Mouse (Mus musculus) embryonic fibroblast, embryonic 13.5 days (primary cell): Measurements from ENCODE around the gene Ppid. TPM values are rescaled to one million over a fixed set of nuclear protein-coding genes. Genes with fewer than 3 reads are reported as not detected.

Experiments used
- H3K27ac ChIP-seq: 2 replicates; pipeline ENCODE4 v1.5.1; 2012; ENCODE audit warnings: low read length, control low read depth, inconsistent platforms; ENCODE audit not compliant: insufficient read depth
- H3K4me1 ChIP-seq: 2 replicates; pipeline ENCODE4 v1.6.1; 2011; ENCODE audit warnings: low read length; ENCODE audit not compliant: control insufficient read depth, insufficient read depth
- H3K4me3 ChIP-seq: 2 replicates; pipeline ENCODE4 v1.5.1; 2011; ENCODE audit warnings: mild to moderate bottlenecking, control low read depth, low read length; ENCODE audit not compliant: insufficient read depth
- CTCF ChIP-seq: IDR thresholded peaks from 2 replicates; pipeline ENCODE4 v1.5.1; 2011; ENCODE audit warnings: mild to moderate bottlenecking, control low read depth, low read length, moderate library complexity, borderline replicate concordance; ENCODE audit not compliant: insufficient read depth
- POLR2A ChIP-seq: IDR thresholded peaks from 2 replicates; pipeline ENCODE4 v1.6.1; 2011; ENCODE audit warnings: low read depth, mild to moderate bottlenecking, control low read depth, low read length, moderate library complexity
- polyA plus RNA-seq: library from polyadenylated mRNA; stranded (reverse); fragments of >200 nt; gene quantifications from 2 replicates; pipeline ENCODE4 v1.2.4, GENCODE M21; 2011; ENCODE audit warnings: low read depth; ENCODE audit not compliant: missing spikeins, insufficient read length

The Ppid gene
- polyA plus RNA-seq, 1 experiment, result 113 TPM

- TF ChIP-seq POLR2A, result no peak
- peak; percentile 71 for TF ChIP-seq CTCF
- no peak overlapping the region for H3K27ac ChIP-seq
- H3K4me1 ChIP-seq, result no peaks in the 10 kb centered on the region
- no peak overlapping the region for H3K4me3 ChIP-seq
Measured at GRCm38 (mm10) chr3:79586804-79587203, 4.3 kb upstream of the Ppid start.

DNA sequence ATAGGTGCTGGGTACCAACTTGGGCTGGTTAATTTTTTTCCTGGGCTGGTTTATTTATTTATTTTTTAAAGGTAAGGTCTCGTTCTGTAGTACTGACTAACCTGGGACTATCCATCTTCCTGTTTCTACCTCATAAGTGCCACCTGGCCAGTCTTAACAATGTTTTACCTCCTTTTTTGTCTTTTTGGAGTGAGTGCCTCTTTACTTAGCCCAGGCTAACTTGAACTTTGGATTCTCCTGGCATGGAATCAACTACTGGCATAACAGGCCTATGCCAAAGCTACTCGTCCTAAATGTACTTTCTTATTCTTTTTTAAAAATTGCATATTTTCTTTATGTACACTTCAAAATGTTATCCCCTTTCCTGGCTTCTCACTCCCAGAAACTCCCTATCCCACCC, 1.5 kb upstream of the Ppid start:
- Histone ChIP-seq H3K4me1 (peaks cover 4% of the 10 kb centered on the region), H3K4me3 (no peak overlapping the region), H3K27ac (no peak overlapping the region)
- TF ChIP-seq CTCF, result no peak
- TF ChIP-seq POLR2A, result no peak

DNA sequence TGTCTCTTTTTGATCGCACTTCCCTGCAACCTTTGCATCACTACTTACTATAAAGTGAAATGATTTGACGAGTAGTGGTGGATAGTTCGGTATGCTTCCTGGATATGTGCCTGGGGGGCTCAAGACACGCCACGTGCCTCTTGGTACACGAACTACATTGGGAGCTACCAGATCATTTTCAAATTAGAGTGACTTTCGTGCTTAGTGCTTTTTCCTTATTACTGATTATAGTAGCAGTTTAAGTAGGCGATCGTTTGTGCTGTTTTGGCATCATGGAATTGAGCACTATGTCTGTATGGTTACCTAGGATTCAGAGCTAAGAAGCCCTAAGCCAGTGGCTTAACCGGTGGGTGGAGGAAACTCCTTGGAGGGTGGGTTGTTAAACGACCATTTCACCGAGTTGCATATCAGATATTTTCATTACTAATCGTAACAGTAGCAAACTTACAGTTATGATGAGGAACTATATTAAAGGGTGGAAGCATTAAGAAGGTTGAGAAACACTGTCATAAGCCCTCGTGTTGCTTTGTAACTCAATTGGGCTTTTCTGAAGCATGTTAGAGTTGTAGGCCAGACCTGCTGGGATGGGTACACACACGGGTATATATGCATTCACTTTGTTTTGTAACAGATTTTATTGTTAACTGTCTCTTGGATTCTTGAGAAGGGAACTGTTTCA, 790 bp downstream of the Ppid start:
- Histone ChIP-seq H3K4me3 (peak overlapping the region; percentile 92), H3K4me1 (peaks cover 4% of the 10 kb centered on the region), H3K27ac (peak overlapping the region; percentile 48)
- no peak for TF ChIP-seq POLR2A
- TF ChIP-seq CTCF, result no peak

DNA sequence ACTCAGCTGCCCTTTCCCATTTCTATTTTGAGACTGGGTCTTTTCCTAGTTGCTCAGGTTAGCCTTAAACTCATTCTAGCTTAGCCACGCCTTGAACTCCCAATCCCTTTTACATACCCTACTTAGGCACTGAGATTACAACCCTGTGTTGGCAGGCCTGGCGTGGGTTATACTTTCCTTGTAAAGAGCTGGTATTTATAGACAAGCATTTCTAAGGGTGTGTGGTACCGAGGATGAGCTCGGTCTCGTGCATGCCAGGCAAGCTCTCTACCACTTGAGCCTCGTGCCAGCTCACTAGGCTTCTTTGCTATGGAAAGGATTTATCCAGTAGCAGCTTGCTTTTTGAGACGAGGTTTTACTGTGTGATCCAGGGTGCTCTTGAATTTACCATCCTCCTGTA, 4.3 kb downstream of the Ppid start:
- Histone ChIP-seq H3K4me3 (no peak overlapping the region), H3K4me1 (peaks cover 4% of the 10 kb centered on the region), H3K27ac (no peak overlapping the region)
- TF ChIP-seq CTCF (no peak), POLR2A (no peak)

DNA sequence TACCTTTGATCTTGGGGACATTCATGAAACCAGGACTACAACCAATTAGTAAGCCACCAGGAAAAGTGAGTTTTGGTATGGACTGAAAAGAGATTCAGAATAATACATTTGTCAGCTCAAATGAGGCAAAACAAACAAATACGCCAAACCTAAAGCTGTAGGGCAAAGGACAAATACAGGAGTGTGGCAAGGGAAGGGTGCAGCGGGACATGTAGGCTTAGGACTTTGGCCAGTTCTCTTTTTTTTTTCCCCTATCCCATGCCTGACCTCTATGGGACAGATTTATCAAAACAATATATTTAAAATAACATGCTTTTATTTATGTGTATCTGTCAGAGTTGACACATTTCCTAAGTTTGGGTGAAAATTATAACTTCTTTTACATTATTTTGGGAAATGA, 18.7 kb downstream of the Ppid start:
- no peak overlapping the region for H3K4me3 ChIP-seq
- H3K4me1 ChIP-seq, result no peaks in the 10 kb centered on the region
- H3K27ac ChIP-seq, result no peak overlapping the region
- TF ChIP-seq POLR2A (no peak), CTCF (no peak)

- TF ChIP-seq POLR2A (no peak), CTCF (no peak)
- no peaks in the 10 kb centered on the region for H3K4me1 ChIP-seq
- peak overlapping the region; percentile 81 for H3K4me3 ChIP-seq
- no peak overlapping the region for H3K27ac ChIP-seq
Measured at GRCm38 (mm10) chr3:79627484-79628181, 36.5 kb downstream of the Ppid start.

DNA sequence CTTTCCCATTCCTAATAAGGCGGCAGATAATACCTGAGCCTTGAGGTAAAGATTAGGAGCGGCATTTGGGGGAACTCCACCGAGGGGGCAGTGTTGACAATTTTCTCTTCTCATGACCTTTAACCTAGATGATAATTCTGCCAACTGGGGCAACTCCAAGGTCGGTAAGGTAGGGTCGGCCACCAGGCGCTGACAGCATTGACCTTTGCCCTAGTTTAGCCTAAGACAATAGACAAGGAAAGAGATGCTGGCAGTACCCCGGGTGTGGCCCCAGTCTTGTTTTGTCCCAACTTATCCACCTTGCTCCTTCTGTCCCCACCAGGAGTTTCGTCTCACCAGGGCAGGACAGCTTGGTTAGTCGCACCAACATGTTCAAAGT, 37.0 kb downstream of the Ppid start:
- H3K4me3 ChIP-seq, result peak overlapping the region; percentile 81
- H3K27ac ChIP-seq, result no peak overlapping the region
- no peaks in the 10 kb centered on the region for H3K4me1 ChIP-seq
- TF ChIP-seq POLR2A (no peak), CTCF (no peak)

DNA sequence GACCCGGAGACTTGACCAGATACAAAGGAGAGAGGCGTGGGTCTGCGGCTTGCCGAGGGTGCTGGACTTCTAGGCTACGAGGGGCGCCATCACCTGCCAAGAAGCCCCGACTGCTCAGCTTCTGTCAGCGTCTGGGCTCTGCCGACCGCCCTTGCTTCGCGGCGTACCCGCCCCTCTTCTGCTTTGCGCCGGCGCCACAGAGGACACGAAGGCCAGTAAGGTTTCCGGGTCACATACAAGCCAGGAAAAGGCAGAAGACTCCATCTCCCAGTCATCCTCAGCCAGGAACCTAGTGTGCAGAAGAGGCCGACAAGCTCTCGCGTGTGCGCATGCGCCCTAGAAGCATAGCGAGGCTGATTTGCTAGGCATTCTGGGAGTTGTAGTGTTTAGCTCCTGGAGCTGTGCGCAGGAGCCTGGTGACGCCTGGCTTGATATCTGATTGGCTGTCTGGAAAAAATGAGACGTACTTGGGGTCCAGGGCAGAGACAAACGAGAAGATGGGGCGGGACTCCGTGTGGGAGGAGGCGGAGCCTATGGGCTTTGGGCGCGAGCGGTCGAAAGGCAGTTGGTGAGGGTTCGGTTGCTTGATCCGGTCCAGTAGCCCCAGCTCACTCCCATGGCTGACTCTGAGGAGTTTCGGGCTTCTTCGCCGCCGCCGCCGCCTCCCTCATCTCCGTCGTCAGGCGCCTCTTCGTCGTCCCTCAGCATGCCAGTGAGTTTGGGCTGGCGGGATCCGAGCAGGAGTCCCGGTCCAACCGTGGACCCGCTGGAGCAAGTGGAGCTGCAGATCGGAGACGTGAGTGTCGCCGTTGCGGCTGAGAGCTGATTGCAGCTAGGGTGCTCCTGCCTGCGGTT, 37.6 kb downstream of the Ppid start, which contains the start of gene 4930579G24Rik:
Gene 4930579G24Rik, plus strand, starts transcription at position 519 of the 855 bp plus-strand sequence.
- TF ChIP-seq POLR2A, result peak; percentile 91
- TF ChIP-seq CTCF, result no peak

DNA sequence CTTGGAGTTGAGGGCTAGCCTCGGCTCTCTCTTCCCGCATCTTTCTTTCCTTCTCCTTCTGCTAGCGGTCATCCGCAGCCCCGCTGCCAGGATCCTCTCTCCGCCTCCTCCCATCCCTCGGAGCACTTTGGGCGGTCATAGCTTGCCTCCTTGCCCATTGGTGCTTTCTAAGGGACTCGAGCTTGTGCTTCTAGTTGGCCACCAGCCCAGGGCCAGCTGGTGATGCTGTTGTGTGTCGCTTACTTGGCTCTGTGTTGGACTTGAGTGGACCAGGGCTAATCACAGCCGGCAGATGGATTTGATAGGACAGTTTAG, 38.2 kb downstream of the Ppid start, which contains the start of gene Etfdh:
Gene Etfdh, minus strand, starts transcription at position 85 of the 315 bp plus-strand sequence.
- no peak; the same call in 1 of the 2 replicates for TF ChIP-seq POLR2A
- TF ChIP-seq CTCF, result no peak
- Histone ChIP-seq H3K4me1 (no peaks in the 10 kb centered on the region), H3K27ac (peak within 1 kb of the TSS; percentile 20; the same call in 1 of the 2 replicates), H3K4me3 (peak within 1 kb of the TSS; percentile 81)

More for the DNA sequence above, 37.6 kb downstream of the Ppid start, which contains the start of gene 4930579G24Rik:
- H3K4me3 ChIP-seq, result peak within 1 kb of the TSS; percentile 81
- peak within 1 kb of the TSS; percentile 20; the same call in 1 of the 2 replicates for H3K27ac ChIP-seq
- no peaks in the 10 kb centered on the region for H3K4me1 ChIP-seq
